Mouse (Mus musculus) CD4-positive, CD25-positive, alpha-beta regulatory T cell, adult 2 months (primary cell): ENCODE results near the gene Dlg2.

Experiments used
- DNase-seq: peaks from one replicate; pipeline ENCODE4 v3.0.0-alpha.2; 2012; ENCODE audit warnings: low read depth, low spot score

The Dlg2 gene

DNA sequence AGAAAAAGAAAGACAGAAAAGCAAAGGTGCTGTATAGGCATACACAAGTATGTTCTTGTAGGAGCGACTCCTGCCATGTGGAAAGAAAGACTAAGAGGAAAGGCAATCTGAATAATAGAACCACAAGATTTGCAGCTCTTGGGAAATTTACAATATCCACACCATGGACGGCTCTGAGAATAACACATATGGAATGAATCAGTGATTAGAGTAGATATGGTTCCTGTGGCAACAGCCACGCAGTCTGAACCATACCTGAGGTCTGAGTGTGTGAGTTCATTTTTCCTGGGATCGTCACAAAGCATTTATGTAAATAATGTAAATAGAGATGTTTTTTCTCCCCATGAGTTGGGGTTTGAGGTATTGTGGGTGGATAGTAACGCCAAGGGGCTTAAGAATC lies 1247.9 kb downstream of the Dlg2 start:
- DNase-seq: no peak

DNA sequence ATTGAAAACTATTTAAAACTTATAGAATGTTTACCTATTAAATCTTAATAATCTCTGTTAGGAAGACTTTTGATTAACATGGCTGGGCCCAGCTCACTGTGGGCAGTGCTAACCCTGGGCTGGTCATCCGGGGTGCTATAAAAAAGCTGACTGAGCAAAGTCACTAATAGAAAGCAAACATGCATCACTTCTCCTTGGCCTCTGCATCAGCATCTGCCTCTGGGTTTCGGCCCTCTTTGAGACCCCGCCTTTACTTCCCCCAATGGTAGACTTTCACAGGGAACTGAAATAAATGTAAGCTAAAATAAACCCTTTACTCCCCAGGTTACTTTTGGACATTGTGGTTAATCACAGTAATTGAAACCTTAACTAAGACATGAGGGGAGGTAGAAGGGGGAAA lies 1264.3 kb downstream of the Dlg2 start:
- DNase-seq: no peak

DNA sequence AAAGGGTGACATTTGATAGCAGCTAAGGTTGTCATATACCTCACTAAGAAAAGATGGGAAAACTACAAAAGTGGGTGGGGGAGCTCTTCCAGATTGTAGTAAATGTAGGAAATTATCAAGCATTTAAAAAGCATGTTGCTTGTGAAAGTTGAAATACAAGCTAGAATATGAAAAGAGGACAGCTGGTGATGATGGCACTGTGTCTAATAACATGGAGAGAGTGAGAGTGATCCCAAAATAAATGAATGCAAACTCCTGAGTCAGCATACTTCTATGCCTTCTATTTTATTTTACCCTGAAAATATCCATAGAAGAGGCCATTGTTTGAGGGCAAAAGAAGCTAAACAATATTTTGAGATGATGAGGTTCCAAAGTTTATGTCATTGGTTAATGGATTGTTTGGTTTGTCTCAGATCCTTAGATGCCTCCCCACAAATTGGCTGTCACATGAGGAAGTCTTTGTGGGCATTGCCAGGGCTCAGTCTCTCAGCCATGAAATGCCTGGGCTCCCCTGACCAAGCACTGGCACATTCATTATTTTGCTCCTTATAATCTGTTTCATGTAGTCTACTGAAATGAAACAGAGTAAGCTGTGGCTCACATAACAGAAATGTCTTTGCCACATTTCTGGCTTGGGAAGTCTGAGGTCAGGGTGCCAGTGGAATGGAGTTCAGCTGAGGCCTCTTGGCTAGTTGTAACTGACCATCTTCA lies 1276.8 kb downstream of the Dlg2 start:
- DNase-seq: no peak

DNA sequence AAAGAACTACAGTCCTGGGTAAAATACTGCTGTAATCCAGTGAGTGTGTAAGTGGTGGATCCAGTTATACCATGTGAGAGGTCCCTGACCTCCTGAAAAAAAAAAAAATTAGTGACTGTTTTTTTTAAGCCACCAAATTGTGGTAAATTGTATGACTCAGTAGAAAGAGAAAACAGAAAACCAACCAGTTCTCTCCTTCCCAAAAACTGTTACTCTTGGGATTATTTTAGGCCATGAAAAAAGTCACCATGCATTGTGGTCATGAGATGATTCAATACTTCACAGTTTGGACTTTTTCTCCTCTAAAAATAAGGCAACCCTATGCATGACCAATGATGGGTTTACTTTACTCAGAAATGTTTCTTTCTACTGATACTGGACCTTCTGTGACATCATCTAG lies 1291.2 kb downstream of the Dlg2 start:
- no peak for DNase-seq

DNA sequence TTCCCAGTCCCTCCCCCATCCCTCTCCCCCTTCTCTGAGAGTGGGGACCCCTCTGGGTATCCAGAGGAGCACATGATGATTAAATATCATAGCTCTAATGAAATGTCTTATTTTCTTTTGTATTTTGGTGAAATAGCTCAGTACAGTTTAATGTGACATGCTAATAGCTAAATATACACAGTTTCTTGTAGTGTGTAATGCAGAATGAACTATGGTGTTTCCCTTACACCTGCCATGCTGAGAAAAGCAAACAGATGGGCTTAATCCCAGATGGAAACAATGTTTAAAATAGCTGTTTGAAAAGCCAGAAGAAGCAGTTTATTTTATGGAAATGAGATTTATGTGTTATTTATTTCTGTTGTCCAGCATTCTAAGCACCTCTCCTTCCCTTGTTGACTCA lies 1302.2 kb downstream of the Dlg2 start:
- no peak for DNase-seq

DNA sequence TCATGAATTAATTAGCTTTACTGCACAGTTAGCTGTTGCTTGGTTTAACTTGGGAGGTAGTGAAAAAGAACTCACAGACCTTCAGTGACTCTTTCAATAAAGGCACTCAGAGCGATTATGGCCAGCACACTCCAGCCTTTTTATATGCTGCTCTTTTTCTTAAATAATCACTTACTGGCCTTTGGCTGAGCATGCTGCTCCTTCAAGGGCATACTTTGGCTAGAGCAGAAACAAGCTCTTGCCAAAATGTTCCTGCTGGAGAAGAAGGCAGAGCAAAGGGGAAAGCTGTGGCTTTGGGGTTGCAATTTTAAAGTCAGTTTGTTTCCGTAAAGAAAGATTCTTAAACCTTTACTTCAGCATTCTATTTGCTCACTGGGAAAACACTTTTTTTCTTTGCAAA lies 1308.1 kb downstream of the Dlg2 start:
- DNase-seq: no peak

DNA sequence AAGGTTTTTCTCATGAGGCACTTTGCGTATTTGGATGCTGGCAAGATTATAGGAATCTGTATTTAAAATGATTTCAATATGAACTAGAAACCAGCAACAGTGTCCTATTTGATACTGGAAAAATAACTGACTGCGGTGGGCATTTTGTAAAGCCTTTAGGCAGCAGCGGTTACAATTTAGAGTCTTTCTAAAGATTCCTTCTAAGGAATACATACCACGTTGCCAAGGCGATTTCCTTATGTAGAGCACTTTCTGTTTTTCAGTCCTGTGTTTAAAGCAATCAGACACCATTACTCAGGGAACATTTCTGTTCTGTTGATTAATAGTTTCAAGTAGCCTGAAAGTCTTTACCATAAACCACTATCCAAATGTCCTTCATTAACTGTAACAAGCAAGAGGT lies 1309.0 kb downstream of the Dlg2 start:
- DNase-seq: no peak

DNA sequence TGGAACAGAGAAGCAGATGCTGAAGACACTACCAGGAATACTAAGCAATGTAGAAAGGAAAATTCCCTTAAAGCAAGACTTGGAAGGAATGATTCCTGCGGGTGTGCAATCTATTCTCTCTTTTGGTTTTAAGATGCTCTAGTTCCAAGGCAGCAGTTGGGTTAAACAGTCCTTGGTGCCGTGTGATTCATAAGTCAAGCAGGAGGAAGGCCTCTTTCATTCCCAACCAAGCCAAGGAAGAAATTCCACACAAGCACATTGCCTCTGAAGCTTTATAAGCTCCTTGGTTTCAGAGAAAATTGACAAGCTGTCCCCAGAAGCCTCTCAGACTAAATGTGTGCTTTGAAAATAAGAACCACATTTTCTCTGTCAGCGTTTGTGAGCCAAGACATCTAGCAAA lies 1309.4 kb downstream of the Dlg2 start:
- no peak for DNase-seq

DNA sequence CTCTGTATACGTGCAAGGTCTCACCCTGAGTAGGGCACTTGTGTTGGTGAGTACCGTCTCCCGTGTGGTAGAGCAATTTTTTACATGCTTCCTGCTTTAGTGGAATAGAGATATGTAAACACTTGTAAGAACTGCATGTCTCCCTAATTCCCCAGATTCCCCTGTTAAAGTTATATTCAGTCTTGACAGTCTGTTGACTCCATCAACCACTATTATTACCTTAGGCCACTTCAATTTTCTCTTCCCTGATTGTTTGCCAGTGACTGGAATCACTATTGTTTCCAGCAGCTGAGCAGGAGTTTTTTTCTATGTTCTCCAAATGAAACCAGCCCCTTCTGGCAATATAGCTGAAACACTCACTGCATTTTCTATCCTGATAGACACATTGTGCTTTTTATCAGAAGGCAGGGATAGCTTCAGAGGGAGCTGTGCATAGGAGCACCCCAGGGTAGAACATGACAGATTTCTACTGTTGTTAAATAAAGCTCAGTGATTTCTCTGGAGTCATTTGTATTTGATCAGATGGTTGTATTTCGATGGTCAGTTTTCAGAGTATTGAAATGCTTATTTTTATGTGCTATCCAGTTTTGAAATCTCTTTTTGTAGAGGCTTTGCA lies 1314.6 kb downstream of the Dlg2 start:
- DNase-seq: no peak

DNA sequence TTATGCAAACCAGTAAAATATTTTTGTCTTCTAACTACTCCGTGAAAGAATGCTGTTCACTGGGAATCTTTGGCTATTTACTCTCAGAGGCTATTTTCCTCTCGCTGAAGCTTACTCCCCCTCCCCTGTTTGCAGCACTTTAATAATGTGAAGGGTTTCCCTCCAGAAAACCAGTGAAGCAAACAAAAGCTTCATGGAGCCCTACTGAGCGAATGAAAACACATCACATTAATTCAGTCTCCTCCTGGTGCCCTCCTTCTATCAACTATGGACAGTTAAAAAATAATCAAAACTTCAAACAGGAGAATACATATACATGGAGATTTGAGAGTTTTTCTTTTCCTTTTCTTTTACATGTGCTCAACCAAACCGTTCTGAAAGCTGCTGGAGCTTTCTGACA lies 1330.2 kb downstream of the Dlg2 start:
- DNase-seq: no peak

DNA sequence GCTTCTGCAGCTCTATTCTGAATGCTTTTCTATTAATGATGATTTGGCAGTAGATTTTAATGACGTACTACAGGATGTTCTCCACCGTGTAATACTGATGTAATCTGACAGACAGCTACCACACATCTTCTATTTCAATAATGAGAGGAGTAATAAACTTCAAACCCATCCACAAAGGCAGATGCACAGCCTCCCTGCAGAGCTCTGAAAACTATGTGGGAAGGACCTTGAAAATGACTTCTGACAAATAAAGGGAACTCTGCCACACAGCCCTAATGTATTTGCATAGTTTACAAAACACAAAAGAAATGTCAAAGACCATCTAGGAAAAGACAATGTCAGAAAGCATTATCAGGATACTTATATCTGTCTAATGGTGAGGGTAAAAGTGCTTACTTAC lies 1334.3 kb downstream of the Dlg2 start:
- no peak for DNase-seq

DNA sequence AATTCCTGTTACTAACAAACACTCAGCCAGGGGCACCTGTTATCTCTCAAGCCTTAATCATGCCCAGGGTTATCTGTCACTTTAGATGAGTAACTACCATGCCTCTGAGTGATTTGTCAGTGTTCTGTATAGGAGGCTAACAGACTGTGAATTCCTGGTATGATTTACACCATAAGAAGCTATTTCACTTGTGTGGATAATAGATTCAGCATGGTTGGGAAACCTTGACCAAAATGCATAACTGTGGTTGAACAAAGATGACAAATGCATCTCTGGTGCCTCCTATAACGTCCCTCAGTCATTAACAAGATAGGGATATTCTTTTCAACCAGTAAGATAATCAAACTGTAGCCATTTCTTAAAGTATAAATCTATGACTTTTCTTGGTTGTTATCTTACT lies 1341.5 kb downstream of the Dlg2 start:
- DNase-seq: no peak

DNA sequence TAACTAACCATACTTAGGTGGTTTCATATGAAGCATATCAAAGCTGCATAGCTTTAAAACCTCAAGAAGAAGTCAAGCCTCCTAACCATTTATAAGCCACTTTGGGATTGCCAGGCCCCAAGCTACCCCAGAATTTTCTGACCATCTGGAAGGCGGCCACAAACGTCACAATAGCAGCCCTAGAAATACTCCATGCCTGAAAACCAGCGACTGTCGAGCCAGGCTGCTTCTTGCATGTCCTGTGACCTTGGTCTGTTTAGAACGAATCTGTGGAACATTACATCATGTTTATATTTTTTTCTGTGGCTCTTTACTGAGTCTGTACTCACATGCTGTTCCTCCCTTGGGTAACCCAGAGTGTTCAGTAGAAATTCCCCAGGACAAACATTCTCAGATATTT lies 1355.7 kb downstream of the Dlg2 start:
- no peak for DNase-seq

DNA sequence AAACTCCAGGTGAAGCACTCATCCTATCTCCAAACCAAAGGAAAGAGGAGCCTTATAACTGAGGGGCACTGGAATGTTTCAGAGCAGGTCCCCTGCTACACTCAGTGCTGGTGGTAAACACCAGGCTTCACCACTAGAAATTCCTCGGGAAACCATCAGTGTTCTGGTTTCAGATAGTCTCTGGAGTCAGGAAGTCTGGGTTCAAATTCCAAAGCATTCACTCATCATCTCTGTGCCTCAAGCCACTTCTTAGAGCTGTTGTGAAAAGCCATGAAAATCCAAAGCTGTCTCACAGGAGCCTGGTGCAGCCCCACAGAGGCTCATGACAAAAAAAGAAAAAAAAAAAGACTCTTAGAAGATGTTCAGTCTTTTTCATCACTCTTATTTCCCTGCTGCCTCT lies 1369.3 kb downstream of the Dlg2 start:
- DNase-seq: no peak

DNA sequence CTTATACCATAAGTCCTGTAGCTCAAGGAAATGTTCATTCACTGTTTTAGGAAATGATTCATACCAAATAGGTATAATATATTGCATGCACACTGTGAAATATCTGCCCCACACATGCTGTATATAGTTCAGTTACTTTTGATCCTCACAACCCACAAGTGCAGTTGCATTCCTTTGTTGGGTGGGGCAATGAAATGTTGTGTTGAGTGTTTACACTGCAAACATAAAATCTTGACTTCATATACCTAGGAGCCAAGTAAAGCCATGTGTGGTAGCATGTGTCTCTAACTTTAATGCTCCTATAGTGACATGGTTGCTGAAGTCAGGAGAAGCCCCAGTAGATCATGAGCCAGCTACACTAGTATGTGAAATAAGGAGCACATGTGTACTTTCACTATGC lies 1372.9 kb downstream of the Dlg2 start:
- no peak for DNase-seq

DNA sequence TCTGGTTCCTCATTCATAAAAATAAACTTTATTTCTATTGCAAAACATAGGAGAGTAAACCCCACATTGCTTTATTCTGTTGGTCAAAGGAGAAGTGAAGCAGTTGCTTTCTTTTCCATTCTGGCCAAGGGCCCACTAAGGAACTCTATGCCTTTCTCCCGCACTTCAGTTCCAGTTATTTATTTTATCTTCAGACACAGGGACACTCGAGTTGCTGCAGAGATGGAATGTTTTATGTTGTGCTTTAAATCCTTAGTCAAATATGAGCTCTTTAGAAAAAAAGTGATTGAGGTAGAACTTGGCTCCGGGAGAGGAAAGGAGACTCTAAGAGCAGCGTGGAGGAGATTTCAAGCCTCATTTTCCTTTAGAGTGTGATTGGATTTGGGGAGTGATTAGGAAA lies 1377.2 kb downstream of the Dlg2 start:
- DNase-seq: no peak

DNA sequence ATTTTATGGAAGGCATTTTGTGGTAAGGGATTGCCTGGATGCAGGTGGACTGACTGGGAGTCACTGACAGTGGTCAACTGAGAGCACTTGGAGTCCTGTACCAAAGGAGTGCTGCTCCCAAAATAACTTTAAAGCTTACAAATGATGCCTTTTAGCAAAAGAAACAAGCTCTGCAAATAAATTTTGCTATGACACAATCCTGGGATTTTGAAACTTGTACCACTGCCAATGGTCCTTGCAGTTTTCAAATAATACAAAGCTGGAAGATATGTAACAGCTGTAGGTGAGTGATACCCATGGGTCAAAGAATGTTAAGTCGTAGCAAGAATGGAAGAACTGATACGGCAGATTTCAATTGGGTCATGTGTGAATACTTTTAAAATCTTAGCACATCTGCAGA lies 1380.5 kb downstream of the Dlg2 start:
- DNase-seq: no peak

DNA sequence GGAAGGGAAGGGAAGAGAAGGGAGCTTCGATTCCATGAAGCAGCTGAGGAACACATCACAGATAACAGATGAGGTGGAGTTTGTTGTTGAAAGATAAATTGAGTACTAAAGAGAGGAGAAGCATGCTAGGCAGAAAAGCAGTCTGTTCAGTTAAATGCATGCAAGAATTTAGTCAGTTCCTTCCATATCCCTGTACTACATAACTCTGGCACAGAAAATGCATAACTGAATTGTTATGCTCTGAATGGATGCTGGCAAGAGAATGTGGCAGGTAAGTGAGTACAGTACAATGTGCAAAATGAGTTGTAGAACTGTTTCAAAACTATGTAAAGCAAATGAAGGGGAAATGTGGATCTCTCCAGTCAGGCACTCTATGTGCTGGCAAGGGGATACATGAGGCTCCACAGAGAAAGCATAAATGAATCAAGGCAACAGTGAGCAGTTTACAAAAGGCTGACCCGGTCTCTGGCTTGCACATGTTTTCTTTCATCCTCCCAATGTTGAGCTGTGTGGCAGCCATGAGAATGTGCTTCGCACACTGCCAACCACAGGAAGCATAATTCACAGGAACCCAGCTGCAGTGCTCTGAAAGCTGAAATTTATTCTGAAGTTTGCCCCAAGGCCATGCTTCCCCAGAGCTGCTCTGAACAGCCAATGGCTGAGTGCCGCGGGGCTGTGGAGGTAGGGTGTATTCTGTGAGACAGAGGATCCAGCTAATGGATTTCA lies 1386.5 kb downstream of the Dlg2 start:
- no peak for DNase-seq

DNA sequence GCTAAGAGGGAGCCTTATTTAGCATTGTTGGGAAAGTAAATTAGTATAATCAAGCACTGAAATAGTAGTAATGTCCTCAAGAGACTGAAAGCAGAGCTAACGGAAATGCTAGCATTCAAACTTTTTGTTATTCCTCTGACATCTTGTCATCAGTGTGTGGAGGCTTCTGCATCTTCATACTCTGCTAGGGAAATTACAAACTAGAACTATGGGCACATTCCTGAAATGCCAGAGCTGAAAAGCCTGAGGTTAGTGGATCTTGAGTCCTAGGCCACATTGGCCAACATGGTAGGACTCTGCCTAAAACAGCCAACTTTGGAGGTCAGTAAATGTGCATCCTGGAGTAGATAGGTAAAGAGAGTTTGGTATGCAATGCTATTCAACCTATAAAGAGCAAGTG lies 1392.4 kb downstream of the Dlg2 start:
- no peak for DNase-seq

DNA sequence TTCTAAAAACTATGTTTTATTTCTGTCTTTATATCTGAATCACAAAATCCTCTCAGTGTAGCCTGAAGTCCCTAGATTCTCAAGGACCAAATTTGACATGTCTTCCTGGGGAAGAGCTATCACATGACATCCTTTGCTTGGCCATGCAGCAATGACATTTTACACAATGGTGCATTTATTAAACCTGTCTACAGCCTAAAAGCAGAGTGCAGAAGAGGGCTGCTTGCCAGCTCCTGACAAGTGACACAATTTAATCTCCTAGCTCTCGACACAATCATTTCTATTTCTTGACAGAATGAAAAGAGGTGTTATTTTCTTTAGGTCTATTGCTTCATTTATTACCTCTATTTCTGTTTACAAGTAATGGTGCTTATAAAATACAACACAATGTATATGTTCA lies 1400.4 kb downstream of the Dlg2 start:
- no peak for DNase-seq

DNA sequence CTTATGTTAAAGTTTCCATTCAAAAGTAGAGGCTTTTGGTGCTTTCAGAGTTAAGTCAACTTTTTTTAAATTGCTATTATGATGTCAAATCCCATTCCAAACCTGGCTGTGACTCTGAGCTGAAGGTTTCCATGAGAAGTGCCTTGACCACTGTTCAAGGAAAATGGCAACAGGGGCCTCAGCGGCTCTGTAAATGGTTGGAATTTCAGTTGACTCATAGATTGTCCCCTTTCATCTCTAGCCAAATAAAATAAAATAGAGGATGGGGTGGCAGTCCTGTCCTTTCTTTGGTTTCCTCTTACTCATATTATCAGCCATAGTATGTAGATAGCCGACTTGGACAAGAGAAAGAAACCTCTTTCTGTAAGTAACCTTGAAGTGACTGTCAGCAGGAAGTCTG lies 1401.3 kb downstream of the Dlg2 start:
- no peak for DNase-seq

DNA sequence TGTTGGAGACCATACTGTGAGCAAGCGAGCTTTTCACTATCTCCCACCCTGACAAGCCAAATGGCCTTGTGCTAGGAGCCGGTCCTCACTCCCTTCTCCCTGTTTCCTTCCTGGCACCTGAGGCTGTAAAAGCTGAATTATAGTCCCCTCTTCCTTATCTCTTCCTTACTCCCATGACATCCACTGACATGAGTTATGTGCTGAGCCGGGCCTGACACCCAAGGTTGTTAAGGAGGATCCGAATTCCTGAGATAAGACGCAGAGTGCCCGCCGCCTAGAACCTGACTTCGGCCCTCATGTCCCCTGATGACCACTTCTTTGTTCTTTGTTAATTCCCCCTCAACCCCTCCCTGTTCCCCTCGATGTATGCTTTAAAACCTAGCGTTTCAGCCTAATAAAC lies 1409.9 kb downstream of the Dlg2 start:
- no peak for DNase-seq

DNA sequence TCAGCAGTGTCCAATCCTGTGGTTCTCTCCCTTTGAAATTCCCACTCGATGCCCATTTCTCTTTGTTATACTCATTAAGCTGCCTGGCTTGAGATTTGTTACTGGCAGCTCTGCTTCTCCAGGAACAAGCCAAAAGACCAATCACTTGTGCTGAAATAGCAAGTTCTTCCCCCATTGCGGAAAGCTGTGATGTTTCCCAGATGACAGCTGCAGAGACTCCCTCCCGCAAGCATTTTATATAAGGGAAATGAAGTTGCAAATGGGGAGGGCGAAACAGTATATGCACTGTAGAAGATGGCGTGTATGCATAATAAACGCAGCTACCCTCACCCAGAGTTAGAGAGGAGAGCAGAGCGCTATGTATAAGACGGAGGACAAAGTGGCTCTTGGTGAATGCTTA lies 1417.5 kb downstream of the Dlg2 start:
- DNase-seq: no peak
